Mouse (Mus musculus) cortical plate, adult 2 months (tissue): ENCODE data around the gene Smg6. TPM values are rescaled to one million over a fixed set of nuclear protein-coding genes. Genes with fewer than 3 reads are reported as not detected.

ENCODE experiments used
- H3K27ac ChIP-seq: fragments of 200-500 bp; 2 replicates; pipeline ENCODE4 v1.5.1; 2012; ENCODE audit warnings: low read length, control low read depth, inconsistent platforms; ENCODE audit not compliant: insufficient read depth
- H3K4me1 ChIP-seq: fragments of 200-500 bp; 2 replicates; pipeline ENCODE4 v1.6.1; 2011; ENCODE audit warnings: low read length; ENCODE audit not compliant: control insufficient read depth, insufficient read depth
- H3K4me3 ChIP-seq: fragments of 200-500 bp; 2 replicates; pipeline ENCODE4 v1.5.1; 2011; ENCODE audit warnings: mild to moderate bottlenecking, low read length, control low read depth; ENCODE audit not compliant: insufficient read depth
- CTCF ChIP-seq: fragments of 200-500 bp; IDR thresholded peaks from 2 replicates; pipeline ENCODE4 v1.5.1; 2011; ENCODE audit warnings: mild to moderate bottlenecking, control low read depth, low read length; ENCODE audit not compliant: insufficient read depth; ENCODE audit errors: extremely low read depth
- POLR2A ChIP-seq: fragments of 200-500 bp; IDR thresholded peaks from 2 replicates; pipeline ENCODE4 v1.6.1; 2011; ENCODE audit warnings: mild to moderate bottlenecking, low read length, control low read depth; ENCODE audit not compliant: insufficient read depth; ENCODE audit errors: extremely low read depth
- polyA plus RNA-seq: library from polyadenylated mRNA; depleted of rRNA; stranded (reverse); fragments of >200 nt; gene quantifications from 2 replicates; pipeline ENCODE4 v1.2.3, GENCODE M21; 2012

Smg6 gene
- polyA plus RNA-seq, 1 experiment = 26.9 TPM

- no peak overlapping the region for H3K4me3 ChIP-seq
- no peak overlapping the region for H3K27ac ChIP-seq
- peaks cover 11% of the 10 kb centered on the region; the same call in 1 of the 2 replicates for H3K4me1 ChIP-seq
- TF ChIP-seq CTCF (no peak), POLR2A (no peak)
These were observed 190.8 kb downstream of the Smg6 start for GRCm38 (mm10) chr11:75116379-75116778.

DNA sequence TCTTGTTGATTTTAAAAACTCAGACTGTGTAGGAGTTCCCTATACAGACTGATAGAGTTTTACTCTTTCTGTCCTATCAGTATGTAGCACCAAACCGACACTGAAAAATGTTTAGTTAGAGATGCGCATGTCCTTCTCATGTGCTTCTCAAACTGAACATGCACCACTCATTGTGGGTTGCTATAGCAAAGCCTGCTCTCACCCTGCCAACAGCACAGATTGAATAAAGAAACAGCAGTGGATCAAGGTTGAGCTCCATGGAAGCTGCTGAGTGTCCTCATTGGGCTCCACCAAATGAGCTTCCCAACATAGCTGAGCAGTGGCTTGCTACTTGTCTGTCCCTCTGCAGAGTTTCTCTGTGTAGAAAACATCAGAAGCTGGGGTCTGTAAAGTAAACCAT, 192.5 kb downstream of the Smg6 start:
- TF ChIP-seq CTCF (no peak), POLR2A (no peak)
- Histone ChIP-seq H3K4me1 (peaks cover 11% of the 10 kb centered on the region; the same call in 1 of the 2 replicates), H3K27ac (0 out of 2 replicates have a peak overlapping the region, but pooled peaks have one; percentile 22), H3K4me3 (no peak overlapping the region)

- Histone ChIP-seq H3K4me3 (no peak overlapping the region), H3K27ac (no peak overlapping the region)
- TF ChIP-seq POLR2A = no peak
- no peak for TF ChIP-seq CTCF
These were observed 193.7 kb downstream of the Smg6 start for GRCm38 (mm10) chr11:75119298-75119697.

GRCm38 (mm10) chr11:75119841-75120240, 194.2 kb downstream of the Smg6 start:
- TF ChIP-seq POLR2A (no peak), CTCF (no peak)
- Histone ChIP-seq H3K4me1 (peaks cover 11% of the 10 kb centered on the region; the same call in 1 of the 2 replicates), H3K4me3 (no peak overlapping the region), H3K27ac (0 out of 2 replicates have a peak overlapping the region, but pooled peaks have one; percentile 55)

More at GRCm38 (mm10) chr11:75119298-75119697, 193.7 kb downstream of the Smg6 start:
- H3K4me1 ChIP-seq = peaks cover 11% of the 10 kb centered on the region; the same call in 1 of the 2 replicates

GRCm38 (mm10) chr11:75121348-75121747, 195.7 kb downstream of the Smg6 start:
- no peak overlapping the region for H3K4me3 ChIP-seq
- peaks cover 11% of the 10 kb centered on the region; the same call in 1 of the 2 replicates for H3K4me1 ChIP-seq
- TF ChIP-seq POLR2A (no peak), CTCF (no peak)
- H3K27ac ChIP-seq = no peak overlapping the region

DNA sequence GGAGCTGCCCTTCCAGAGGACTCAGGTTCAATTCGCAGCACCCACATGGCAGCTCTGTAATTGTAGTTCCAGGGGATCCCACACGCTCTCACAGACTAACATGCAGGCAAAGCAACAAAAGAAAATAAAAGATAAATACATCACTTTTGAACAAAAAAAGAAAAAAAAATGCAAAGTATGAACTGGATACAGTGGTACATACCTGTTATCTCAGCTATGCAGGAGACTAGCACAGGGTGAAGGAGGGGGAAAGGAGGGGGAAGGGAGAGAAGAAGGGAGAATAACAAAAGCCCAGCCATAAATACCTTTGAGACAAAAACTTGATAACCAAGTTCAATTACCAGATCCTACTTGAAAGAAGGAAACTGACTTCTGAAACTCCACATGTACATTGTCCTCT, 198.8 kb downstream of the Smg6 start:
- H3K4me1 ChIP-seq = peaks cover 3% of the 10 kb centered on the region; the same call in 1 of the 2 replicates
- H3K4me3 ChIP-seq = no peak overlapping the region
- no peak for TF ChIP-seq CTCF
- no peak for TF ChIP-seq POLR2A
- no peak overlapping the region for H3K27ac ChIP-seq

DNA sequence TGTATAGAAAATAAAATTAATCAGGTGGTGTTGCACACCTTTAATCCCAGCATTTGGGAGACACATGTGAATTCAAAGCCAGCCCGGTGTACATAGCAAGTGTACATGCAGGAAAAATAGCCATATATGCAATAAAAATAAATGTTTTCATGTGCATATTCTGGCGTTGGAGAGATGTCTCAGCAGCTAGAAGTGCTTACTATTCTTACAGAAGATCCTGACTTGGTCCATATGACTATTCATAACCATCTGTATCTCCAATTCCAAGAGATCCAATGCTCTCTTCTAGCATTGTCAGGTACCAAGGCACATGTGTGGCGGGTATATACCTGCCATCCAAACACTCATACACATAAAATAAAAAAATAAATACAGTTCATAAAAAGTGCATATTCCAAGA, 200.8 kb downstream of the Smg6 start:
- Histone ChIP-seq H3K4me3 (no peak overlapping the region), H3K27ac (peak overlapping the region; percentile 40; the same call in 1 of the 2 replicates), H3K4me1 (no peaks in the 10 kb centered on the region)
- TF ChIP-seq POLR2A (no peak), CTCF (no peak)

DNA sequence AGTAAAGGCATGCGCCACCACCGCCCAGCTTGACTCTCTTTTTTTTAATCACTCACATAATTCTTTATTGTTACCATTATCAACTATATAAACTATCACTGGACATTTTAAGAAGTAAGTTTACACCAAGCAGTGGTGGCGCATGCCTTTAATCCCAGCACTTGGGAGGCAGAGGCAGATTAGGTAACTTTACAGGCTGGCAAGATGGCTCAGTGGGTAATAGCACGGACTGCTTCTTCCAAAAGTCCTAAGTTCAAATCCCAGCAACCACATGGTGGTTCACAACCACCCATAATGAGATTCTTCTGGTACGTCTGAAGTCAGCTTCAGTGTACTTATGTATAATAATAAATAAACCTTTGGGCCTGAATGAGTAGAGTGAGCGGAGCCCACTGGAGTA, 203.9 kb downstream of the Smg6 start:
- Histone ChIP-seq H3K27ac (no peak overlapping the region), H3K4me1 (no peaks in the 10 kb centered on the region; the same call in 1 of the 2 replicates), H3K4me3 (no peak overlapping the region)
- TF ChIP-seq POLR2A (no peak), CTCF (no peak)

GRCm38 (mm10) chr11:75131300-75131699, 205.7 kb downstream of the Smg6 start:
- Histone ChIP-seq H3K4me1 (no peaks in the 10 kb centered on the region; the same call in 1 of the 2 replicates), H3K4me3 (no peak overlapping the region), H3K27ac (no peak overlapping the region)
- TF ChIP-seq POLR2A (no peak), CTCF (no peak)

- Histone ChIP-seq H3K4me1 (no peaks in the 10 kb centered on the region; the same call in 1 of the 2 replicates), H3K4me3 (no peak overlapping the region), H3K27ac (no peak overlapping the region)
- TF ChIP-seq CTCF (peak; percentile 56), POLR2A (no peak)
These were observed 206.7 kb downstream of the Smg6 start for GRCm38 (mm10) chr11:75132278-75132677.

DNA sequence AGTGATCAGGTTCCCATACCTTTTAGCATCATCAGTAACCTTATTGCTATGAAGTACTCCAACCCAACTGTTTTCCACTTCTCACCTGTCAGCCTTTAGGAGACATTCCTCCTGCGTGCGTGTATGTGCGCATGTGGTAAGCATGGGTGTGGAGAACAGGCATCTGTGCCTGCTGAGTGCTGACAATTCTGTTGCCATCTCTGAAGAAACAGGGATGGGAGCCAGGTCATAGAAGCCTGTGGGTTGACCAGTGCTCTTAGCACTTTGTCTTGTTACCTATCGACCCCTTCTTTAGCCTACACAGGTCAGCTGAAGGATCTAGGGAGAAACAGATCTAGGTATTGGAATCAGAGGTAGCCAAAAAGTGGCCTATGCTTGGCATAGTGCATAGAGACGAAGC, 207.8 kb downstream of the Smg6 start:
- Histone ChIP-seq H3K4me3 (no peak overlapping the region), H3K27ac (no peak overlapping the region), H3K4me1 (no peaks in the 10 kb centered on the region; the same call in 1 of the 2 replicates)
- TF ChIP-seq POLR2A (no peak), CTCF (no peak)
